Mouse (Mus musculus): Measurements from ENCODE around the gene Pm20d1.
A peak's percentile ranks its signal among the peaks of the same experiment; 100 is the strongest.

Pm20d1 gene

GRCm38 (mm10) chr1:131828297-131829126 is 31.3 kb downstream of the Pm20d1 start:
- DNase-seq (ENCODE audit: low spot score in 2 of 2) = peak in 1 of 2 experiments; percentile 68

GRCm38 (mm10) chr1:131829279-131829678 is 32.1 kb downstream of the Pm20d1 start:
- DNase-seq (ENCODE audit: low spot score in 2 of 2) = no peak

DNA sequence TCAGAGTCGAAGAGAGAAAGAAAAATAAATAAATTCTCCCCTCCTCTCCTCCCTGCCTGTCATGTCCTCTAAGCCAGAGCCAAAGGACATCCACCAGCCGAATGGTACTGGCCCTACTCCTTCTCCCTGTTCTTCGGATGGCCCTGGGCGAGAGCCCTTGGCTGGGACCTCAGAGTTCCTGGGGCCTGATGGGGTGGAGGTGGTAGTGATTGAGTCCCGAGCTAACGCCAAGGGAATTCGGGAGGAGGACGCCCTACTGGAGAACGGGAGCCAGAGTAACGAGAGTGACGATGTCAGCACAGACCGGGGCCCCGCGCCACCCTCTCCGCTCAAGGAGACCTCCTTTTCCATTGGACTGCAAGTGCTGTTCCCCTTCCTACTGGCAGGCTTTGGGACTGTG is 33.4 kb downstream of the Pm20d1 start:
- no peak for DNase-seq (ENCODE audit: low spot score in 2 of 2)

DNA sequence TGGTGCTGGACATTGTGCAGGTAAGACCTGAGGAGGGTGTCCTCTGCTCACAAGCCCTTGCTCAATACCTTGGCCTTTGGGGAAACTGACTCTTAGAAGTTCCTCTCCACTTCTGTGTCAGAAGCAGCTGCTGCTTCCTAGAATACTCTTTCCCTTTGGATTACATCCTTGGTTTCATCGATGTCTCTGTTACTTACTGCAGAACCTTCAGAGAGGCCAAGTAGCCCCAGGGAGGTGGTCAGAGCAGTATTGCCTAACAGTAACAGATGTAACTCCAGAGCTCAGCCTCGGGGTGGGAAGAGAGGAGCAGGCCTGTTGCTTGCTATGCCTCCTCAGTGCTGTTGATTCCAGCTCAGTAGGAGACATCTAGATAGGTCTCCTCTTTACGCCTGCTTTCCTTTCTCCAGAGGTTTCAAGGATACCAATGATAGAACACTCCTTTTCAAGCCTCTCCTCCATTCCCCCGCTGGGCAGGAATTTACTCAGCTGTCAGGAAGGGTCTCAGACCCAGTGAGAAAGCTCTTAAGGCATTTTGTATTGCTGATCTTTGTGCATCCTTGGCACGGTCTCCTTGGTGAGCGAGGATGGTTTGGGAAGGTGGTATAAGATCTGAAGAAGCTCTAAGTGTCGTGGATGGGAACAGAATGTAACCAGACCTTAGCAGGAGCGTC is 33.9 kb downstream of the Pm20d1 start:
- no peak for DNase-seq (ENCODE audit: low spot score in 2 of 2)

DNA sequence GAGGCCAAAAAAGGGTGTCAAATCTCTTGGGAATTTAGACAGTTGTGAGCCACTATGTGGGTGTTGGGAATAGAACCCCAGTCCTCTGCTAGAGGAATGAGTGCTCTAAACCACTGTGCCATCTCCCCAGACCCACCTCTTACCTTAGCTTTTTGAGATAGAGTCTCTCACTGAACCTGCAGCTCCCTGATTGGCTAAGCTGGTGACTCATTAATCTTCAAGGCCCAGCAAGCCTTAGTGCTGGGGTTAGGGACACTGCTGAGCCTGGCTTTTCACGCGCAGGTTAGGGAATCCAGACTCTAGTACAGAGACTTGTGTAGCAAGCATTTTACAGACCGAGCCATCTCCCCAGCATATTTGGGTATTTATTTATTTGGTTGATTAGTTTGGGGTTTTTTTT is 39.9 kb downstream of the Pm20d1 start:
- no peak for DNase-seq (ENCODE audit: low spot score in 2 of 2)

- DNase-seq (ENCODE audit: low spot score in 2 of 2) = no peak
Measured at GRCm38 (mm10) chr1:131838542-131838941, 41.4 kb downstream of the Pm20d1 start.

- no peak for DNase-seq (ENCODE audit: low spot score in 2 of 2)
Measured at GRCm38 (mm10) chr1:131839279-131839678, 42.1 kb downstream of the Pm20d1 start.

DNA sequence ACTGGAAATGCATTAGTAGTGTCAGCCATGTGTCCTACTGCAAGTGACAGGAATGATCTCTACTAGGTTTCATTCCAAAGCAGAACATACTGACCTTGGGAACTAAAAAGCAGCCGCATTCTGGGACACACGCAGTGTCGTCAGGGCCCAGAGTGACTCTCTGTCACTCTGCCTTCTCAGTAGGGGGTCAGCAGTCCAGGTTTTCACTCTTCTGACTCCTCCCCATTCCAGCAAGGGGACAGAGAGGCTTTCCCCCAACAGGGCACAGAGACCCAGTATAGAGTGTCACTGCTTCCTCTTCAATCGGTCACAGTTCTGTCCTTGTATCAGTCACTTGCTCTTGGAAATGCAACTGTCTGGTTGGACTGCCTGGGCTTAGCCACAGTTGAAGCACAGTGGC is 45.0 kb downstream of the Pm20d1 start:
- peak in 1 of 2 experiments; percentile 52 for DNase-seq (ENCODE audit: low spot score in 2 of 2)

DNA sequence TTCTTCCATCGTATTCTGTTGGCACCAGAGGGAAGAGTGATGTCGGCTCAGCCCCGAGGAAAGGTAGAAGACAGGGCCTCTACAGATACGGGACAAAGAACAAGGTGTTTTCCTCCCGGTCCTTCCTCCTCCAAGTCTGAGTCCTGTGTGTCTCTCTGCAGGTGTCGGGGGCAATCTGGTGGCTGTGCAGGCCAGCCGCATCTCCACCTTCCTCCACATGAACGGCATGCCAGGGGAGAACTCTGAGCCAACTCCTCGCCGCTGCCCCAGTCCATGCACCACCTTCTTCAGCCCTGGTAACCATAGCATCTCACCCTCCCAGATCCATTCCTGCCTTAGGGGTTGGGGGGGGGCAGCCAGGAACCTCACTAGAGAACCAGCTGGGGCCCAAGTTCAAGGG is 46.6 kb downstream of the Pm20d1 start:
- DNase-seq (ENCODE audit: low spot score in 2 of 2) = no peak

- no peak for DNase-seq (ENCODE audit: low spot score in 2 of 2)
Measured at GRCm38 (mm10) chr1:131844883-131845282, 47.7 kb downstream of the Pm20d1 start.

DNA sequence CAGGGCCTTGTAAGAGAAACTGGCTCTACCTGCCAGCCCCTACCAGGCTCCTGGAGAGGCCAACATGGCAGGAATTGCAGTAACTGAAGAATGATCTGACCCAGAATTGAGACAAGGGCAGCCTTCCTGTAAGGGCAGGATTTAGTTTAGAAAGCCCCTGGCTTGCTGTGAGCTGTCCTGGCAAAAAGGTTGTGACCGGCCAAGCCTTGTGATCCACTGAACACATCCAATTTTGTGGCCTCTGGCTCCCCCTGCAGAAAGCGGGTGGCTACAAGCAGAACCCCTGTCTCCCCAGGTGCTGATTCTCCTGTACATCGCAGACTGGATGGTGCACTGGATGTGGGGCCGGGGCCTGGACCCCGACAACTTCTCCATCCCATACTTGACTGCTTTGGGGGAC is 49.1 kb downstream of the Pm20d1 start:
- DNase-seq (ENCODE audit: low spot score in 2 of 2) = peak in 1 of 2 experiments; percentile 31

GRCm38 (mm10) chr1:131861811-131862210 is 64.6 kb downstream of the Pm20d1 start:
- DNase-seq (ENCODE audit: low spot score in 2 of 2) = no peak

GRCm38 (mm10) chr1:131865596-131865995 is 68.4 kb downstream of the Pm20d1 start:
- no peak for DNase-seq (ENCODE audit: low spot score in 2 of 2)

- DNase-seq (ENCODE audit: low spot score in 2 of 2) = no peak
Measured at GRCm38 (mm10) chr1:131866304-131866999, 69.3 kb downstream of the Pm20d1 start.

DNA sequence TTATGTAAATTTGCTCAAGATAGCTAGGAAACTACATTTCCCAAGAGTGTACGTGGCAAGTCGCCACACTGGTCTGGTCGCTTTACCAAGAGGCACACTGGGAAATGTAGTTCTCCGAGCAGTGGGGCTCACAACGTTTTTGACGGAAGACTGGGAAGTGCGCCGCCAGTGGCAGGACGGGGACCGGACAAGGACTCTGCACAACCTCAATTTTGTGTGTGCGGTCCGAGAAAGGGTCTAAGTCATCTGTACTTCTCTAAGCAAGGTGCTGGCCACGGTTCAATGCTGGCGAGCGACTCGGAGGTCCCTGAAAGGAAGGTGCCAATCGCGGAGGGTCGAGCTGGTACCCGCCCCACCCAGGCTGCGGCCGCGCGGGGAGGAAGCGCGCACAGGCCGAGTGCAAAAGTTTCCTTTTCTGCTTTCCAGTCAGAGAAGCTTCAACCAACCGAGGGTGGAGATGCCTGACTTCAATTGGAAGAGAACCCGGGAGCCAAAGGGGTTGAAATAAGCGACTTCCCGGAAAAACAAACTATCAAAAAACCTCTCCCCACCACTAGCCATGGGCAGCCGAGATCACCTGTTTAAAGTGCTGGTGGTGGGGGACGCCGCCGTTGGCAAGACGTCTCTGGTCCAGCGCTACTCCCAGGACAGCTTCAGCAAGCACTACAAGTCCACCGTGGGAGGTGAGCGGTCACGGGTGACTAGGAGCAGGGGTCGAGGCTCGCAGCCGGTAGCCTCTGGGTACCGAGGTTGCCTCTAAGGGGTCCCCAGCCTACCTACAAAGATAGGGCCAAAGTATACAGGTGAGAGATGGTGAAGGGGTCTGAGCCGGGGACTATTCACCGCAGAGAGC is 70.1 kb downstream of the Pm20d1 start, which contains the start of gene Rab29:
TSS of gene Rab29 (plus strand) at position 132 of the 853 bp plus-strand sequence.
- DNase-seq (ENCODE audit: low spot score in 2 of 2) = peak; percentile 88 to 93

- no peak for DNase-seq (ENCODE audit: low spot score in 2 of 2)
Measured at GRCm38 (mm10) chr1:131867946-131868290, 70.7 kb downstream of the Pm20d1 start.

DNA sequence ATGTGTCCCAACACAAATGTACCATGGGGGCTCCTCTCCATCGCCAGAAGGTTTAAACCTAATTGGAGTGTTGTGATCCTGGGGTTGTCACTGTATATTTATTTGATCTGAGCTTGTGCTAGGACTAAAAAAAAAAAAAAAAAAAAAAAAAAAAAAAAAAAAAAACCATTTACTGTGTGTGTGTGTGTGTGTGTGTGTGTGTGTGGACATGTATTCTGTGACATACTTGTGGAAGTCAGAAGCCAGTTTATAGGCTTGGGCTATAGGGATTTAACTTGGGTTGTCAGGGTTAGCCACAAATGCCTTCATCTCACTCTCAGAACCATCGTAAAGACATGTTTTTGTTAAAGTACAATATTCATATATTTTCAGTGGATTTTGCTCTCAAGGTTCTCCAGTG is 72.4 kb downstream of the Pm20d1 start:
- no peak for DNase-seq (ENCODE audit: low spot score in 2 of 2)

All from spleen, postnatal 4 days (tissue).